Mouse (Mus musculus) liver, adult 2 months (tissue): ENCODE measurements around the gene Stx11.

Experiments
- CTCF ChIP-seq: fragments of 200-500 bp; IDR thresholded peaks from 2 replicates; pipeline ENCODE4 v1.5.1; 2011; ENCODE audit warnings: low read depth, low read length, control low read depth
- POLR2A ChIP-seq: fragments of 200-500 bp; IDR thresholded peaks from 2 replicates; pipeline ENCODE4 v1.6.1; 2011; ENCODE audit warnings: low read length, control low read depth; ENCODE audit not compliant: insufficient read depth; ENCODE audit errors: extremely low read depth

DNA sequence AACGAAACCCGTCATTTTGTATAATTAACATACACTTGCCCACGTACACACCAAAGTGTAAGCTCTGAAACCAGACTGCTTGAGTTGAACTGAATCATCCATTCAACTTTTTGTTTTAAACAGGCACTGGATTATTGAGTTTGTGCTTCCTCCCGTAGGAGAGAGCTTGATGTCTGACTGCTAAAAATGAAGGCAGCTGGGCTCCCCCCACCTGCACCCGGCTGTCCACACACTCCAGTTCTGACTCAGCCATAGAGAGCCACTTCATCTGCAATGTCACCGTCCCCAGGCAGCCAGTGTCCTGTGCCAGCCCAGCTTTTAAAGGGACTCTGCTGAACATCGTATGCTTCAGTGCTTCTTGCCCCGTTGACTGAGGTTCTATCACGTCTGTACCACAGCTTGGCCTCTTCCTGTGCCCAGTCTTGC, 13.7 kb upstream of the Stx11 start:
- TF ChIP-seq CTCF (no peak), POLR2A (no peak)
